Mouse (Mus musculus) embryonic facial prominence, embryonic 11.5 days (tissue): Measurements from ENCODE around the gene Ubxn4. TPM values are rescaled to one million over a fixed set of nuclear protein-coding genes. Genes with fewer than 3 reads are reported as not detected.
"Not testable (repeated sequence)": the region's sequence is repeated elsewhere in the genome, so short reads cannot be mapped to it uniquely, and the experiment has no call there.

Experiments used
- ATAC-seq: fragments of 200-750 bp; cut with Nextera tagmentation; replicated peaks from 2 replicates; pipeline ENCODE4 v1.8.0; 2017; ENCODE audit warnings: low read depth; ENCODE audit not compliant: insufficient number of reproducible peaks, low FRiP score, low TSS enrichment
- DNase-seq: peaks from one replicate; pipeline ENCODE4 v3.0.0-alpha.2; 2015; ENCODE audit warnings: low spot score
- H3K27ac ChIP-seq: fragments of 300-500 bp; sonication (generic); replicated peaks from 2 replicates; pipeline ENCODE4 v1.5.1; 2014; ENCODE audit warnings: mild to moderate bottlenecking, low read depth, low read length, control low read depth
- H3K27me3 ChIP-seq: fragments of 300-500 bp; sonication (generic); 2 replicates; pipeline ENCODE4 v1.6.1; 2014; ENCODE audit warnings: mild to moderate bottlenecking, low read length, moderate library complexity, mixed read lengths; ENCODE audit not compliant: control insufficient read depth, insufficient read depth
- H3K36me3 ChIP-seq: fragments of 300-500 bp; sonication (generic); replicated peaks from 2 replicates; pipeline ENCODE4 v1.6.1; 2014; ENCODE audit warnings: low read depth, mild to moderate bottlenecking, low read length, moderate library complexity, mixed read lengths; ENCODE audit not compliant: control insufficient read depth, insufficient read depth
- H3K4me1 ChIP-seq: fragments of 300-500 bp; sonication (generic); 2 replicates; pipeline ENCODE4 v1.6.1; 2014; ENCODE audit warnings: low read length, mixed read lengths; ENCODE audit not compliant: control insufficient read depth, insufficient read depth
- H3K4me2 ChIP-seq: fragments of 300-500 bp; sonication (generic); 2 replicates; pipeline ENCODE4 v1.6.1; 2014; ENCODE audit warnings: low read depth, mild to moderate bottlenecking, control low read depth, low read length, moderate library complexity
- H3K4me3 ChIP-seq: fragments of 300-500 bp; sonication (generic); 2 replicates; pipeline ENCODE4 v1.5.1; 2014; ENCODE audit warnings: low read depth, low read length, control low read depth
- H3K9ac ChIP-seq: fragments of 300-500 bp; sonication (generic); replicated peaks from 2 replicates; pipeline ENCODE4 v1.6.1; 2014; ENCODE audit warnings: mild to moderate bottlenecking, control low read depth, low read length
- H3K9me3 ChIP-seq: fragments of 300-500 bp; sonication (generic); replicated peaks from 2 replicates; pipeline ENCODE4 v1.6.1; 2016; ENCODE audit warnings: mild to moderate bottlenecking, low read length, inconsistent platforms, mixed read lengths; ENCODE audit not compliant: control insufficient read depth
- WGBS: fragments of 180-500 bp; shearing (Covaris S2); extraction: QIAGEN DNeasy Blood & Tissue Kit; methylation state at CpG from one replicate; pipeline ENCODE4 v1.1.7; 2014; 5-methylcytosine and 5-hydroxymethylcytosine counted together
- microRNA counts: library from miRNA; unstranded; fragments of <30 nt; microRNA quantifications from one replicate; lab custom pipeline; 2016
- microRNA-seq: library from miRNA; unstranded; fragments of <30 nt; microRNA quantifications from one replicate; pipeline ENCODE4, GENCODE M21; 2016; ENCODE audit warnings: borderline number of aligned reads
- polyA plus RNA-seq: library from polyadenylated mRNA; unstranded; fragments of >200 nt; fragmentation: Nextera tagmentation; extraction: Ambion mirVana; gene quantifications from 2 replicates; pipeline ENCODE4 v1.2.1, GENCODE M21; 2014

Gene Ubxn4
- polyA plus RNA-seq, 1 experiment from 2014 or later, result 58.1 TPM

GRCm38 (mm10) chr1:128319266-128319665, 75.5 kb downstream of the Ubxn4 start:
- not testable (repeated sequence) for H3K9me3 ChIP-seq, H3K4me3 ChIP-seq, H3K4me1 ChIP-seq, ATAC-seq, H3K27ac ChIP-seq, H3K36me3 ChIP-seq, H3K4me2 ChIP-seq, H3K27me3 ChIP-seq, H3K9ac ChIP-seq, DNase-seq
- WGBS, result 85% methylated on average over 6 of the region's 6 CpGs

- 93% methylated on average over 8 of the region's 8 CpGs for WGBS
- no peak for ATAC-seq
- no peak for DNase-seq
- H3K9me3 ChIP-seq, result no peaks in the 10 kb centered on the region
- H3K9ac ChIP-seq, result no peak overlapping the region
- H3K4me2 ChIP-seq, result no peak overlapping the region
- no peak overlapping the region for H3K4me3 ChIP-seq
- no peak overlapping the region for H3K27ac ChIP-seq
- no peaks in the 10 kb centered on the region for H3K4me1 ChIP-seq
- no peaks in the 10 kb centered on the region for H3K27me3 ChIP-seq
- H3K36me3 ChIP-seq, result no peaks in the 10 kb centered on the region; the same call in 1 of the 2 replicates
These were observed 79.4 kb downstream of the Ubxn4 start for GRCm38 (mm10) chr1:128323026-128323643.

GRCm38 (mm10) chr1:128324776-128325175, 81.0 kb downstream of the Ubxn4 start:
- ATAC-seq (no peak), DNase-seq (no peak)
- Histone ChIP-seq H3K27ac (no peak overlapping the region), H3K27me3 (no peaks in the 10 kb centered on the region), H3K9ac (no peak overlapping the region), H3K36me3 (no peaks in the 10 kb centered on the region; the same call in 1 of the 2 replicates), H3K9me3 (no peaks in the 10 kb centered on the region), H3K4me1 (no peaks in the 10 kb centered on the region), H3K4me2 (no peak overlapping the region), H3K4me3 (no peak overlapping the region)
- WGBS, result 69% methylated on average over 2 of the region's 2 CpGs

GRCm38 (mm10) chr1:128327165-128327564, 83.4 kb downstream of the Ubxn4 start:
- ATAC-seq, result no peak
- H3K36me3 ChIP-seq, result peaks cover 3% of the 10 kb centered on the region
- 95% methylated on average over 1 of the region's 1 CpGs for WGBS

GRCm38 (mm10) chr1:128328218-128328617, 84.5 kb downstream of the Ubxn4 start, which contains the start of gene Lct:
Gene Lct, minus strand, starts transcription at chr1:128328318.
- peaks cover 10% of the 10 kb centered on the region for H3K36me3 ChIP-seq

More at GRCm38 (mm10) chr1:128327165-128327564, 83.4 kb downstream of the Ubxn4 start:
- Histone ChIP-seq H3K4me1 (no peaks in the 10 kb centered on the region), H3K9ac (no peak overlapping the region), H3K27me3 (no peaks in the 10 kb centered on the region), H3K4me2 (no peak overlapping the region), H3K4me3 (no peak overlapping the region), H3K9me3 (no peaks in the 10 kb centered on the region), H3K27ac (no peak overlapping the region)
- no peak for DNase-seq

More at GRCm38 (mm10) chr1:128328218-128328617, 84.5 kb downstream of the Ubxn4 start, which contains the start of gene Lct:
- Histone ChIP-seq H3K9me3 (no peaks in the 10 kb centered on the region), H3K4me1 (no peaks in the 10 kb centered on the region), H3K9ac (no peak within 1 kb of the TSS), H3K4me2 (no peak within 1 kb of the TSS), H3K4me3 (no peak within 1 kb of the TSS), H3K27me3 (no peaks in the 10 kb centered on the region), H3K27ac (no peak within 1 kb of the TSS)
- DNase-seq (no peak), ATAC-seq (no peak)
- 88% methylated on average over 3 of the region's 3 CpGs for WGBS

MicroRNAs within 50 kb of the gene (microRNA counts, 519-probe panel; counts per million panel counts)
- microRNA mmu-miR-128 (lab: Ali Mortazavi, UCI), result 3,508 counts per million, percentile 50 among the panel's probes with 10 or more counts

Small RNA genes within 50 kb of the gene (microRNA-seq; reads per million reads assigned to microRNA genes)
- 129 reads per million, percentile 45 among the genes with 10 or more reads in this experiment for gene Mir128-1

Other genes with a start within 250 kb of the Ubxn4 start
- gene Zranb3, start 140.9 kb upstream of the Ubxn4 start, polyA plus RNA-seq, result 14.1 and 17.5 TPM in 2 replicates
- 87.3 and 93.8 TPM in 2 replicates for gene R3hdm1, start 140.7 kb upstream of the Ubxn4 start, polyA plus RNA-seq
- 0.07 and 0.18 TPM in 2 replicates for gene Lct, start 84.4 kb downstream of the Ubxn4 start, polyA plus RNA-seq
- 347 and 357 TPM in 2 replicates for gene Mcm6, start 115.7 kb downstream of the Ubxn4 start, polyA plus RNA-seq
- gene Dars, start 173.4 kb downstream of the Ubxn4 start, polyA plus RNA-seq, result 123 and 126 TPM in 2 replicates